Mouse (Mus musculus) layer of hippocampus, adult 9-10 months (tissue): ENCODE measurements around the gene Olfr231.
A peak's percentile ranks its signal among the peaks of the same experiment; 100 is the strongest.

Experiments used
- DNase-seq: peaks from one replicate; pipeline ENCODE4 v3.0.0; 2022; ENCODE audit warnings: low spot score

The Olfr231 gene

GRCm38 (mm10) chr1:174121062-174121461 is at the start of gene Olfr231:
Olfr231 (minus strand) TSS chr1:174121162.
- no peak for DNase-seq

DNA sequence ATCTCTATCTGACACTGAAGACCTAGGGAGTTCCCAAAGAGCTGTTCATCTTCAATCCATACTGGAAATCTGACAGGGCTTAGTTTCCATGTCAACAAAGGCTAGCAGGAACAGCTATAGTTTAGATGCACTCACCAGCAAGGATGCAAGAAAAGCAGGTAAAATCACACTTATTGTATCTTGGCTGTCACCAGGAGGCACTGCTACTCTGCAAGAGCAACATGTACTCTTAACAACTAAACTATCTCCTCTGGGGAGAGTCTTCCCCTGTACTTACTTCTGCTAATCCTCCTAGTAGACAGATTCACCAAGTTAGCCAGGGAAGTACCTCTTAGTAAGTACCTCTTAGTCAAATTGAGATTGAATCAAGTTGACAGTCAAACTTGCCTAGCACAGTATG is 48.1 kb upstream of the Olfr231 start:
- no peak for DNase-seq

- DNase-seq = no peak
Observed at GRCm38 (mm10) chr1:174159095-174159494, 38.1 kb upstream of the Olfr231 start.

- no peak for DNase-seq
Observed at GRCm38 (mm10) chr1:174158512-174158911, 37.5 kb upstream of the Olfr231 start.

GRCm38 (mm10) chr1:174157622-174158021 is 36.7 kb upstream of the Olfr231 start:
- no peak for DNase-seq

DNA sequence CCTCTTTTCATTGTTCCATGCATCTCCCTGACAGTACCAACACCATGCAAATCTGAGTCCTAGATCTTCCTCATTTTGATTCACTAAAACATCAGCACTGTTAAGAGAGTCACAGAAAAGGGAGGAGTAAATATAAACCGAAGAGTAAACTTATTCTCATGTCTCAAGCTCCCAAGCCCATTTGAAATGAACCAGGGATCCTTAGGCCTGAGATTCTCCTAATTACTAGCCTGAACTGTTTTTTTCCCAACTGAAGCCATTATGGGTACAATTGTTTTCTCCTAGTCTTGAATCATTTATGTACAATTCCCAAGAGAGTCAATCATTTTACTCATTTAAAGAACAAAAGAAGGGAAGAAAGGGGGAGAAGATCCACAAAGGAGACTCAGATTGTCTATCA is 34.4 kb upstream of the Olfr231 start, which contains the start of gene Olfr420:
TSS of gene Olfr420 (plus strand) at position 301 of the 400 bp plus-strand sequence.
- DNase-seq = no peak

- DNase-seq = no peak
Observed at GRCm38 (mm10) chr1:174149289-174149688, 28.3 kb upstream of the Olfr231 start.

DNA sequence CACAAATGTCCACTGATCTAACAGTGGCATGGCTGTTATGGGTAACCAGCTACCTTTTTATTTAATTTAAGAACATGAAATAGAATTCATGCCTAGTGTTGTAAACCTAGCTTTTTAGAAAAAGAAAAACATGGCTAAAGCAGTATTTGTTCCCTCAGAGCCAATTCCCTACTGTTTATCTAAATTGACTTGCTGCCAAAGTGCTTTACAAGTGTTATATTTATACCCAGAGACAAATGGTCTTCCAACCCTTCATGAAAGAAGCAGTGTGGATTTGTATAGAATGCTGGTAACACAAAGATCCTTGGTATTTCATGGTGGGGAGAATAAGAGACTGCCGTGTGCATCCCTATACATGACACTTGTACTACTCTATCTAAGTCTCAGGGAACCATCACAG is 25.7 kb upstream of the Olfr231 start:
- no peak for DNase-seq

GRCm38 (mm10) chr1:174141384-174141783 is 20.4 kb upstream of the Olfr231 start:
- no peak for DNase-seq

DNA sequence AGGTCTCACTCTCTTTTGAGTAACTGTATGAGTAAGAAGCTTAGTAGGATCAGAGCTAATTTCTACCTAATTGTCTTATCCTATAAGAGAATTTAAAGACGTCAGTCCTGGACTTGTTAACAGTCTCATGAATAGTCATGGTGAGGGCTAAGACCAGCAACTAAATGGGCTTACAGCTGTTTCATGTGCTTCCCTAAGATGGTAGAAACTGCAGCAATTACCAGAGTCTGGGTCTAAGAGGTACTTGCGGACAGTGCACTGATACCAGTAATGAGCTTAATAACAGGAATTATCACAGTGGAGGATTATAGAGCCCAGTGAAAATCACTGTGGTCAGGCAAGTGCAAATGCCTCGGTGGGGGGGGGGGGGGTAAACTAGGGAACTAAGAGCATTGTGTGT is 11.0 kb upstream of the Olfr231 start:
- DNase-seq = no peak

GRCm38 (mm10) chr1:174131217-174131616 is 10.3 kb upstream of the Olfr231 start, which contains the start of gene Olfr424:
Olfr424 (plus strand) TSS chr1:174131517.
- DNase-seq = no peak

- DNase-seq = peak; percentile 29
Observed at GRCm38 (mm10) chr1:174103735-174104134, 17.2 kb downstream of the Olfr231 start.

DNA sequence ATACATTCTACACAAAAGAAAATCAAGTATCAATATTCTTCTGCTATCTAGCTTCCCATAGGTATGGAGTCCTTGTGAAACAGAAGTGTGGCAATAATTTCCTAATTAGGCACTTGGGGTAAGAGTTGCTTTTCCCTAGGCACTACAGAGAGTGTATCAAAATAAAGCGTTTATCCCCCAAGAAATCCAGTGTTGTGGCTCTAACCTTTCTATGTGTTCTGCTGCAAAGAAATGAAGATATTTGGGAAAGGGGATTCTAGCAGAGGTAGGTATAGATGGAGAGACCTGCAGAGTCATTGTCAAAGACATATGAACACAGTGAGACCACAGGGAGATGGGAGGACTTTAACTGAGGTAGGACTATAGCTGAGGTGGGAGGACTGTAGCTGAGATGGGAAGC is 24.4 kb downstream of the Olfr231 start, which contains the start of gene Olfr427:
TSS of gene Olfr427 (plus strand) at position 301 of the 400 bp plus-strand sequence.
- DNase-seq = no peak

DNA sequence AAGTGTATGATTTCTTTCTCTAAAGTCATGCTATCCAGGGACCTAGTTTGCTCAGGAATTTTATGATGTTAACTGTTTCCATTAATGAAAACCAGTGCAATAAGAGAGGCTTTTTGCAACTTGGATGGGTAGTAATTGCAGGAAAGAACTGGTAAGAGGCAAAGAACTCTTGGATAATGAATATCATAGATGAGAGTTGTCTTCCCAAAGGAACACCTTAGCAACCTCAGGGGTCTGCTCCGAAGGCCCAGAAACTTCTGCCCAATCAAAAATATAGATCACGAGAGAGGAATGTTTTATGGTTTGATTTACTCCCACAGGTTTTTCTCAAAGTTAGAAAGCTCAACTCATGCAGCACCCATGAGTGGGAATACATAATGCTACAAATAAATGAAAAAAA is 36.9 kb downstream of the Olfr231 start, which contains the start of gene Olfr429:
TSS of gene Olfr429 (plus strand) at position 301 of the 400 bp plus-strand sequence.
- DNase-seq = no peak

DNA sequence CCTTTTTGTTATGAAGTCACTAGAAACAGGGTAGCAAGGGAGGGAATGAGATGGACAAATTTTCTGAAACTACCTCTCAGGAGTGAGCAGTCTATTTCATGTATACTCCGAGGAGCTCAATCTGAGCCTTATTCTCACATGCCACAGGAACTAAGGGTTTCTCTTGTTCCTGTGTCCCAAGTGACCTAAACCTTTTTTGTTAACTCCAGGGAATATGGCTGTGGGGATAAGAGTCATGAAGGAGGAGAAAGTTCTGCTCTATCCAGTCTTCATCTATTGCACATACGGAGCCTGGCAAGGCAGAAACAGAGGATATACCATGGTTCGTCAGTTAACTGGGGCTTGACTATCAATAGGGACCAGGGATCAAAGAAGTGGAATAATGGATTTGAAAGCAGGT is 54.7 kb downstream of the Olfr231 start, which contains the start of gene Olfr430:
TSS of gene Olfr430 (plus strand) at position 301 of the 400 bp plus-strand sequence.
- no peak for DNase-seq
